Mouse (Mus musculus) midbrain, embryonic 16.5 days (tissue): ENCODE measurements around the gene Trappc13. TPM values are rescaled to one million over a fixed set of nuclear protein-coding genes. Genes with fewer than 3 reads are reported as not detected.

Source experiments
- polyA plus RNA-seq: library from polyadenylated mRNA; unstranded; fragments of >200 nt; fragmentation: Nextera tagmentation; extraction: Ambion mirVana; gene quantifications from 2 replicates; pipeline ENCODE4 v1.2.1, GENCODE M21; 2015

The Trappc13 gene
- polyA plus RNA-seq, 1 experiment from 2014 or later: 51.6 TPM

Other genes starting within 250 kb of the Trappc13 start
- gene Nln, start 68.9 kb downstream of the Trappc13 start, polyA plus RNA-seq: 76.3 and 82.4 TPM in 2 replicates
- 29.0 and 29.1 TPM in 2 replicates for gene Sgtb, start 68.7 kb downstream of the Trappc13 start, polyA plus RNA-seq
- gene Trim23, start 328 bp upstream of the Trappc13 start, polyA plus RNA-seq: 41.7 and 43.4 TPM in 2 replicates
- 9.6 and 10.6 TPM in 2 replicates for gene Cenpk, start 50.1 kb upstream of the Trappc13 start, polyA plus RNA-seq
- gene Ppwd1, start 50.4 kb upstream of the Trappc13 start, polyA plus RNA-seq: 6.4 and 6.7 TPM in 2 replicates
- gene Adamts6, start 109.4 kb upstream of the Trappc13 start, polyA plus RNA-seq: 1.5 and 1.9 TPM in 2 replicates